Mouse (Mus musculus) adrenal gland, adult 8-10 months (tissue): ENCODE data around the gene Atxn1. TPM values are rescaled to one million over a fixed set of nuclear protein-coding genes. Genes with fewer than 3 reads are reported as not detected.

ENCODE experiments used
- DNase-seq: peaks from one replicate; pipeline ENCODE4 v3.0.0; 2022
- total RNA-seq, 4 experiments: library from RNA; stranded (reverse); gene quantifications; 2 replicates each; pipeline ENCODE4 v1.2.4; 2022

Gene Atxn1
- total RNA-seq, 4 experiments from 2014 or later = 32.0 to 59.9 (median 48.1) TPM

GRCm38 (mm10) chr13:45662216-45662615 is 302.6 kb downstream of the Atxn1 start:
- DNase-seq = no peak

- no peak for DNase-seq
Measured at GRCm38 (mm10) chr13:45661283-45662185, 303.3 kb downstream of the Atxn1 start.

GRCm38 (mm10) chr13:45659813-45660212 is 305.0 kb downstream of the Atxn1 start:
- no peak for DNase-seq

- no peak for DNase-seq
Measured at GRCm38 (mm10) chr13:45658343-45658742, 306.5 kb downstream of the Atxn1 start.

GRCm38 (mm10) chr13:45657176-45657575 is 307.6 kb downstream of the Atxn1 start:
- no peak for DNase-seq

- no peak for DNase-seq
Measured at GRCm38 (mm10) chr13:45651652-45652241, 313.1 kb downstream of the Atxn1 start.

GRCm38 (mm10) chr13:45649197-45649812 is 315.5 kb downstream of the Atxn1 start:
- no peak for DNase-seq

GRCm38 (mm10) chr13:45643780-45644395 is 320.9 kb downstream of the Atxn1 start:
- DNase-seq = no peak

- no peak for DNase-seq
Measured at GRCm38 (mm10) chr13:45642913-45643312, 321.9 kb downstream of the Atxn1 start.

GRCm38 (mm10) chr13:45640431-45640830 is 324.4 kb downstream of the Atxn1 start:
- no peak for DNase-seq

GRCm38 (mm10) chr13:45638281-45638680 is 326.5 kb downstream of the Atxn1 start:
- no peak for DNase-seq

- DNase-seq = no peak
Measured at GRCm38 (mm10) chr13:45637324-45637723, 327.5 kb downstream of the Atxn1 start.

GRCm38 (mm10) chr13:45636435-45636834 is 328.4 kb downstream of the Atxn1 start:
- no peak for DNase-seq

- no peak for DNase-seq
Measured at GRCm38 (mm10) chr13:45633918-45634317, 330.9 kb downstream of the Atxn1 start.

- no peak for DNase-seq
Measured at GRCm38 (mm10) chr13:45632133-45632532, 332.7 kb downstream of the Atxn1 start.

GRCm38 (mm10) chr13:45630518-45631290 is 334.1 kb downstream of the Atxn1 start:
- no peak for DNase-seq

- DNase-seq = no peak
Measured at GRCm38 (mm10) chr13:45629750-45630149, 335.1 kb downstream of the Atxn1 start.

- no peak for DNase-seq
Measured at GRCm38 (mm10) chr13:45628341-45628740, 336.5 kb downstream of the Atxn1 start.

GRCm38 (mm10) chr13:45627206-45627751 is 337.5 kb downstream of the Atxn1 start:
- peak; percentile 8 for DNase-seq

- DNase-seq = peak; percentile 8
Measured at GRCm38 (mm10) chr13:45625740-45626139, 339.1 kb downstream of the Atxn1 start.

- DNase-seq = no peak
Measured at GRCm38 (mm10) chr13:45623846-45624245, 341.0 kb downstream of the Atxn1 start.
